Mouse (Mus musculus): ENCODE data around the gene Dvl2. TPM values are rescaled to one million over a fixed set of nuclear protein-coding genes. Genes with fewer than 3 reads are reported as not detected.

The Dvl2 gene
- total RNA-seq, 2 experiments from 2014 or later, result 27.3 to 30.0 TPM

DNA sequence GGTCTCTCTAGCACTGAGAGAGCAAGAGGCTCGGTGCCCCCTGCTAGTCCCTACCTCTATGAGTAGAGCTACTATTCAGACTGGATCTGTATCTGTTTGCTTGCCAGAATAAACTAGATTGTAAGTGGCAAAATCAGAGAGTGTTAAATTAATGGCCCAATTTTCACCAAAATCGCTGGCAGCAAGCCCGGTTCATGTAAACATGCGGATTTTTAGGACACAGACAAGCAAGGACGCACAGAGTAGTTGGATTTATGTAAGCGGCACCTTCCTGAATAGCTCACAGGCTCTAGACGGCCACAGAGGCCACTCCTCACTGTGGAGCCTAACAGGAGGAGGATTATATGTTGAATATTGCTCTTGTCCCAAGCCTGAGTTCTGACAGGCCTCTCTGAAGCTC lies 52.8 kb downstream of the Dvl2 start:
- intact Hi-C loops (cut with DNase I), result no loop called here
- no peak for DNase-seq (ENCODE audit: low spot score in 2 of 2)

DNA sequence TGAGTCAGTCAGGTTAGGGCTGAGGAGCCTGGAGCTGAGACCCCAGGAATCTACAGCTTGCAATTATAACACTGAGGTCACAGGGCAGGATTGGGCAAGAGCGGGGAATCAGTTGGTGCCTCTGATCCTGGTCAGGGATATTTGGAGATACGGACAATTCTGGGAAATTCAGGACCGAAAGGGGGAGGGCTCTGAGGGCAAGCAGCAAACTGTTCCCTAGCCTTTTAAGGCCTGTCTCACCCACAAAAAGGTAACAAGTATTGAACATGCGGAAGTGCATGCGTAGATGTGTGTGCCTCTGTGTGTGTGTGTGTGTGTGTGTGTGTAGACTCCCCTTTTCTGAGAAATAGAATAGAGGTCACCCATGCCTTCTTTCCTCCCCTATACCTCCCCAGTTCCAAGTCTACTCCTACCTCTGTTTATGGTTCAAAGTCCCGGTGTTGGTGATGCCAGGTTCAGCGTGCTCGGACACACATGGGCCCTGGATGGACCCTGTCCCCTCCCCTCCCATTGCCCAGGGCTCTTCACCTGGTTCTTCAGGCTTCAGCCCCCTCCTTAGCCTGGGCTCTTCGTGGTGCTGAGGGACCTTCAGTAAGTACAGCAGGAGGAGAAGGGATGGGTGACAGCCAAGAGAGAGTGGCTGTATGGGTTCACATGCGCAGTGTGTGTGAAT lies 53.6 kb downstream of the Dvl2 start, which contains the start of gene Asgr1:
Asgr1 (plus strand) TSS at position 188 of the 673 bp plus-strand sequence.
- intact Hi-C loops (cut with DNase I), result no loop called here
- no peak for DNase-seq (ENCODE audit: low spot score in 2 of 2)

DNA sequence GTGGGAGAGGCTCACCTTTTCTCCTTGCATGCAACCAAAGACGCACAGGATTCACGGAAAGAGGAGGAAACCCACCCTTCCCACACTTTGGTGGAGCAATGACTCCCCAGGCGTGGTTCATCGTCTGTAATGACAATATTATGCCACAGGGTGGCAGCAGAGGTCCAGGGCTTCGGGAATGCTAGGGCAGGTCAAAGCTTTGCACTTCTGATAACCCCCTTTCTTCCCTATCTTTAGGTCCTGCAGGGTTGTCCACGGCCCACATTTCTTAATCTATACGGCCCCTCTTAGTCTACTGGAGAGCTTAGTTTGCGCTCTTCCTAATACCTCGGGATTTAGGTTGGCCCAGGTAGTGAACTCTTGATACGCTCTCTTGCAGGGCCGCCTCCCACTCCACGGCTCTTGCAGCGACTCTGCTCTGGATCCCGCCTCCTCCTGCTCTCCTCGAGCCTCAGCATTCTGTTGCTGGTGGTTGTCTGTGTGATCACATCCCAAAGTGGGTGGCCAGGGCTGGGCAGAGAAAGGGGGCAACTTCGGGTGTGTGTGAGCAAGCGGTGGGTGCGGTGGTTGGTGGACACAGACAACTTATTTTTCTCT lies 55.3 kb downstream of the Dvl2 start:
- intact Hi-C loops (cut with DNase I), result loop anchor here (5.0 kb wide), 1 partner anchor 157 kb away; the partner anchor contains the start of gene Slc16a11
- peak; percentile 61 to 83 for DNase-seq (ENCODE audit: low spot score in 2 of 2)

DNA sequence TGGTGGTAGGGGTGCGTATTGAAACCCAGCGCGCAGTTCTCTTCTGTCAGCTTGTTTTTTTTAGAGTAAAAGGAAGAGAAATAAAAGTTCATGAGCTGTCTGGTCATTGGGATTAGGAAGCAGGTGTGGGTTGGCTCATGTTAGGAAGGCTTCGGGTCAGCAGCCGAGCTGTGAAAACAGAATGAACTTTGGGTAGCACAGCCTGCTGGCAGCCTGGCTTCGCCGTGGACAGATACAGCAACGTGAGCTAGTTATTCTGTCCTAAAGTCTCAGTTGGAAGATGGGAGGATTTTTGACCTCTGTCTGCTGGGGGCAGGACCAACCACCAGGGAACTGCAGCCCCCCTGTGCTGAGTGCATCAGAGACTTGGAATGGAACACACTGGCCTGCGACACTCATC lies 57.4 kb downstream of the Dvl2 start:
- no peak for DNase-seq (ENCODE audit: low spot score in 2 of 2)
- intact Hi-C loops (cut with DNase I), result loop anchor here (5.0 kb wide), 1 partner anchor 154 kb away; the partner anchor contains the start of gene Slc16a11

DNA sequence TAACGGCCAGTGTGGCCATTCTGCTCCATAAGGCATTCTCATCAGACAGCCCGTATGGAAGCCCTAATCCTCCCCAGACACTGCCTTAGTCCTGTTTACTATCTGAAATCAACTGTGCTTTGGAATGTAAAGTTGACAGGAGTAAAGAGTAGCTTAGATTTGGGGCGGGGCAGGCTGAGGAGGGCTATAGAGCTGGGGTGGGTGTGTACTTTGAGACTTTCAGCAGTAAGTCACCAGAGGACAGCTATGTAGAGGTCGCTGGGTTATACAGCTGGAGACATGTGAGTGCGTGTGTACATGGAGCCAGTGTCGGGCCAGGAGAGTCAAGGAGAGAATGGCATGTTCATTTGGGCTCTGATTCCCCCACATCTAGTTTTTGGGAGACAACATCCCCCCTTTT lies 59.5 kb downstream of the Dvl2 start:
- intact Hi-C loops (cut with DNase I), result loop anchor here (5.0 kb wide), 1 partner anchor 152 kb away; the partner anchor contains the start of gene Slc16a11
- no peak for DNase-seq (ENCODE audit: low spot score in 2 of 2)

Small RNA genes within 50 kb of the gene (microRNA-seq; reads per million reads assigned to microRNA genes)
- gene Gm44349 (0 to 1.1 reads per million in 2 experiments), gene Mir324 (9,894 to 11,930 reads per million in 2 experiments)

Other genes with a start within 250 kb of the Dvl2 start
- 10 to 100 TPM; 54.3 to 54.4 TPM for gene Polr2a, start 242.0 kb upstream of the Dvl2 start, total RNA-seq (2021)
- gene Slc35g3, start 238.6 kb upstream of the Dvl2 start, total RNA-seq (2021), result not detected
- 10 to 100 TPM; 71.1 to 86.9 TPM for gene Zbtb4, start 234.7 kb upstream of the Dvl2 start, total RNA-seq (2021)
- under 1 TPM; 0.76 to 0.79 TPM for gene Chrnb1, start 204.7 kb upstream of the Dvl2 start, total RNA-seq (2021)
- 10 to 100 TPM; 15.4 to 20.4 TPM for gene Fgf11, start 198.7 kb upstream of the Dvl2 start, total RNA-seq (2021)
- gene Tmem102, start 195.0 kb upstream of the Dvl2 start, total RNA-seq (2021), result not detected
- gene Gm39566, start 185.3 kb upstream of the Dvl2 start, total RNA-seq (2021), result not detected
- gene Spem2, start 182.1 kb upstream of the Dvl2 start, total RNA-seq (2021), result not detected
- gene Spem1, start 178.4 kb upstream of the Dvl2 start, total RNA-seq (2021), result under 1 TPM in 1 of 2 experiments, not detected in 1; 0.32 TPM
- 100 to 1,000 TPM; 277 to 281 TPM for gene Nlgn2, start 162.8 kb upstream of the Dvl2 start, total RNA-seq (2021)
- 100 to 1,000 TPM; 160 to 167 TPM for gene Tmem256, start 162.1 kb upstream of the Dvl2 start, total RNA-seq (2021)
- 10 to 100 TPM; 19.5 to 22.3 TPM for gene Plscr3, start 154.2 kb upstream of the Dvl2 start, total RNA-seq (2021)
- not detected for gene Tnk1, start 141.9 kb upstream of the Dvl2 start, total RNA-seq (2021)
- not detected for gene Tmem95, start 122.6 kb upstream of the Dvl2 start, total RNA-seq (2021)
- gene Kctd11, start 119.2 kb upstream of the Dvl2 start, total RNA-seq (2021), result 1 to 10 TPM in 1 of 2 experiments, under 1 TPM in 1; 0.86 to 1.4 TPM
- gene Acap1, start 105.1 kb upstream of the Dvl2 start, total RNA-seq (2021), result not detected
- under 1 TPM in 1 of 2 experiments, not detected in 1; 0.38 TPM for gene 2810408A11Rik, start 99.6 kb upstream of the Dvl2 start, total RNA-seq (2021)
- 100 to 1,000 TPM; 121 to 125 TPM for gene Neurl4, start 99.5 kb upstream of the Dvl2 start, total RNA-seq (2021)
- gene Gps2, start 86.7 kb upstream of the Dvl2 start, total RNA-seq (2021), result 10 to 100 TPM; 24.9 to 26.0 TPM
- 100 to 1,000 TPM; 468 to 473 TPM for gene Eif5a, start 78.6 kb upstream of the Dvl2 start, total RNA-seq (2021)
- 10 to 100 TPM in 1 of 2 experiments, 1 to 10 TPM in 1; 8.4 to 11.3 TPM for gene Ybx2, start 64.8 kb upstream of the Dvl2 start, total RNA-seq (2021)
- gene Slc2a4, start 52.4 kb upstream of the Dvl2 start, total RNA-seq (2021), result 1 to 10 TPM; 1.9 to 2.4 TPM
- not detected for gene Cldn7, start 35.8 kb upstream of the Dvl2 start, total RNA-seq (2021)
- 100 to 1,000 TPM; 115 TPM for gene Ctdnep1, start 19.4 kb upstream of the Dvl2 start, total RNA-seq (2021)
- 100 to 1,000 TPM; 103 to 107 TPM for gene Elp5, start 18.1 kb upstream of the Dvl2 start, total RNA-seq (2021)
- 100 to 1,000 TPM; 213 to 217 TPM for gene Gabarap, start 9.5 kb upstream of the Dvl2 start, total RNA-seq (2021)
- gene Phf23, start 4.8 kb upstream of the Dvl2 start, total RNA-seq (2021), result 10 to 100 TPM; 39.2 to 40.2 TPM
- 10 to 100 TPM; 50.7 to 53.6 TPM for gene Acadvl, start 14.8 kb downstream of the Dvl2 start, total RNA-seq (2021)
- 1,000 to 10,000 TPM in 1 of 2 experiments, 100 to 1,000 TPM in 1; 1,000 to 1,075 TPM for gene Dlg4, start 16.3 kb downstream of the Dvl2 start, total RNA-seq (2021)
- 1 to 10 TPM; 1.9 to 2.4 TPM for gene Asgr1, start 53.5 kb downstream of the Dvl2 start, total RNA-seq (2021)
- gene Asgr2, start 92.0 kb downstream of the Dvl2 start, total RNA-seq (2021), result not detected
- gene Mgl2, start 129.7 kb downstream of the Dvl2 start, total RNA-seq (2021), result under 1 TPM; 0.51 to 0.61 TPM
- 1 to 10 TPM; 3.3 to 5.3 TPM for gene Clec10a, start 155.6 kb downstream of the Dvl2 start, total RNA-seq (2021)
- gene Slc16a11, start 212.2 kb downstream of the Dvl2 start, total RNA-seq (2021), result 10 to 100 TPM; 27.2 to 36.8 TPM
- 10 to 100 TPM in 1 of 2 experiments, 1 to 10 TPM in 1; 8.3 to 10.4 TPM for gene Slc16a13, start 220.5 kb downstream of the Dvl2 start, total RNA-seq (2021)
- 1 to 10 TPM; 5.1 to 5.3 TPM for gene Bcl6b, start 229.2 kb downstream of the Dvl2 start, total RNA-seq (2021)
- gene 0610010K14Rik, start 237.3 kb downstream of the Dvl2 start, total RNA-seq (2021), result 10 to 100 TPM; 41.3 to 54.2 TPM
- 1 to 10 TPM; 5.9 to 7.3 TPM for gene Gm21988, start 239.2 kb downstream of the Dvl2 start, total RNA-seq (2021)
- gene Rnasek, start 239.2 kb downstream of the Dvl2 start, total RNA-seq (2021), result 100 to 1,000 TPM; 291 TPM

Data from left cerebral cortex, postnatal 14 days (tissue).